Mouse (Mus musculus): ENCODE results near the gene Kcnt1.

DNA sequence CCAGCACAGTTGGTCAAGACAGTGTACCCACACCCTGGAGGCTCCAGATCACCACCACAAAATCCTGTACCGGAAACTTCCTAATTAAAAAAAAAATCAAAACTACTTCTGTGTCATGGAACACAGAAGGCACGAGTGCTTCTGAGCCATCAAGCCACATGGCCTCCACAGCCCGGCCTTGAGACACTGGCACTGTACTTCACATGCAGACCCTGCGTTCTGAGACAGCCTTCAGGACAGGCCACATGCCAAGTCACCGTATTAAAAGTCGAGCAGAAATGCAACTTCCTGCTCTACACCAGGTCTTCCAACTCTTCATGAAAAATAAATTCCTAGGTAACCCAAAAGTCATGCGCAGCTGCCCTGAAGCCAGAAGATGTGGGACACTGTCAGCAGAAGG lies 64.3 kb downstream of the Kcnt1 start:
- TF ChIP-seq CTCF (IDR thresholded peaks at IDR 0.05; ENCODE audit: control insufficient read depth, insufficient read depth, low read length), result no peak
- TF ChIP-seq POLR2A (IDR thresholded peaks at IDR 0.05; ENCODE audit: borderline replicate concordance, control insufficient read depth, low read depth, low read length), result no peak

Measured in bone marrow, adult 2 months (tissue).